Mouse (Mus musculus) liver, adult 2 months (tissue): ENCODE results near the gene Chst13.

Source experiments
- CTCF ChIP-seq: fragments of 200-500 bp; IDR thresholded peaks from 2 replicates; pipeline ENCODE4 v1.5.1; 2011; ENCODE audit warnings: low read depth, low read length, control low read depth
- POLR2A ChIP-seq: fragments of 200-500 bp; IDR thresholded peaks from 2 replicates; pipeline ENCODE4 v1.6.1; 2011; ENCODE audit warnings: low read length, control low read depth; ENCODE audit not compliant: insufficient read depth; ENCODE audit errors: extremely low read depth

DNA sequence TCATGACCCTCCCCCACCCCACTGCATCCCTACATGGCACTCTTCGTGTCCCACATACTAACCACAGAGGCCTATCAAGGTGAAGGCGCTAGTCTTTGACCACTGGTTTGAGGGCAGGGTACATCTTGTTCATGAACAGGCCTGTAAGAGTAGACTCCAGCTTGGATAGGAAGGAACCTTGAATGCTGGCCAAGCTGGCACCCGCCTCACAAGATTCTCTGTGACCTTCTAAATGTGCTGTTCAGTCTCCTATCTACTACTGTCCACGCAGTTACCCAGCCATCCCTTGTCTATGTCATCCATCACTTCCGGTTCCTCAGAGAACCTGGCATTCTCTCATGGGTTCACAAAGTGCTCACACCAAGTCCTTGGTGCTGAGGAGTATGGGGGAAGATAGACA, 38.3 kb upstream of the Chst13 start:
- TF ChIP-seq CTCF: no peak
- TF ChIP-seq POLR2A: no peak
